Mouse (Mus musculus) ES-Bruce4 (cell line): Measurements from ENCODE around the gene Mitf. TPM values are rescaled to one million over a fixed set of nuclear protein-coding genes. Genes with fewer than 3 reads are reported as not detected.

Source experiments
- H3K27ac ChIP-seq: 2 replicates; pipeline ENCODE4 v1.5.1; 2012; ENCODE audit warnings: low read length, inconsistent platforms; ENCODE audit not compliant: insufficient read depth
- H3K27me3 ChIP-seq: 2 replicates; pipeline ENCODE4 v1.6.1; 2012; ENCODE audit warnings: mild to moderate bottlenecking, low read length, inconsistent platforms; ENCODE audit not compliant: control insufficient read depth, poor library complexity, insufficient read depth, severe bottlenecking
- H3K36me3 ChIP-seq: 2 replicates; pipeline ENCODE4 v1.6.1; 2012; ENCODE audit warnings: inconsistent platforms, mild to moderate bottlenecking, low read length, moderate library complexity; ENCODE audit not compliant: control insufficient read depth, poor library complexity, insufficient read depth, severe bottlenecking
- H3K4me1 ChIP-seq: one replicate; pipeline ENCODE4 v1.8.1; 2011; ENCODE audit warnings: low read length; ENCODE audit not compliant: control insufficient read depth, insufficient read depth
- H3K4me3 ChIP-seq: 2 replicates; pipeline ENCODE4 v1.5.1; 2011; ENCODE audit warnings: low read depth, mild to moderate bottlenecking, low read length
- H3K9ac ChIP-seq: 2 replicates; pipeline ENCODE4 v1.6.1; 2012; ENCODE audit warnings: low read depth, mild to moderate bottlenecking, inconsistent platforms; ENCODE audit not compliant: poor library complexity, severe bottlenecking
- H3K9me3 ChIP-seq: replicated peaks from 2 replicates; pipeline ENCODE4 v1.6.1; 2012; ENCODE audit warnings: mild to moderate bottlenecking, low read length, inconsistent platforms; ENCODE audit not compliant: control insufficient read depth, poor library complexity, insufficient read depth, severe bottlenecking
- CTCF ChIP-seq: IDR thresholded peaks from one replicate; pipeline ENCODE4 v1.8.1; 2011; ENCODE audit warnings: low read depth, low read length
- EP300 ChIP-seq: IDR thresholded peaks from 2 replicates; pipeline ENCODE4 v1.6.1; 2011; ENCODE audit warnings: low read depth, low read length; ENCODE audit not compliant: insufficient read depth
- POLR2A ChIP-seq: IDR thresholded peaks from one replicate; pipeline ENCODE4 v1.8.1; 2011; ENCODE audit warnings: low read length; ENCODE audit not compliant: insufficient read depth
- polyA plus RNA-seq: library from polyadenylated mRNA; stranded (reverse); fragments of >200 nt; gene quantifications from 2 replicates; pipeline ENCODE4 v1.2.4, GENCODE M21; 2011; ENCODE audit warnings: low read depth; ENCODE audit not compliant: missing spikeins, insufficient read depth, insufficient read length

The Mitf gene
- polyA plus RNA-seq, 1 experiment, result 2.3 TPM

- no peaks in the 10 kb centered on the region for H3K36me3 ChIP-seq
- H3K9me3 ChIP-seq, result no peaks in the 10 kb centered on the region
- H3K4me1 ChIP-seq, result peaks cover 4% of the 10 kb centered on the region
- peak overlapping the region; percentile 49 for H3K27ac ChIP-seq
- H3K9ac ChIP-seq, result no peak overlapping the region
- no peaks in the 10 kb centered on the region for H3K27me3 ChIP-seq
- TF ChIP-seq CTCF (no peak), EP300 (no peak)
- no peak overlapping the region for H3K4me3 ChIP-seq
Observed at GRCm38 (mm10) chr6:97956121-97956520, 149.3 kb downstream of the Mitf start.

GRCm38 (mm10) chr6:97956636-97957035 is 149.8 kb downstream of the Mitf start:
- Histone ChIP-seq H3K27me3 (no peaks in the 10 kb centered on the region), H3K4me3 (no peak overlapping the region), H3K4me1 (peaks cover 4% of the 10 kb centered on the region), H3K9ac (no peak overlapping the region), H3K27ac (peak overlapping the region; percentile 49), H3K9me3 (no peaks in the 10 kb centered on the region), H3K36me3 (no peaks in the 10 kb centered on the region)
- TF ChIP-seq POLR2A (no peak), EP300 (peak; percentile 78; the same call in 1 of the 2 replicates)

- peak overlapping the region; percentile 6; the same call in 1 of the 2 replicates for H3K27ac ChIP-seq
- H3K9me3 ChIP-seq, result no peaks in the 10 kb centered on the region
- H3K4me1 ChIP-seq, result peaks cover 2% of the 10 kb centered on the region
- no peaks in the 10 kb centered on the region for H3K36me3 ChIP-seq
- no peak overlapping the region for H3K9ac ChIP-seq
- TF ChIP-seq EP300 (no peak), CTCF (no peak), POLR2A (no peak)
- no peak overlapping the region for H3K4me3 ChIP-seq
- H3K27me3 ChIP-seq, result no peaks in the 10 kb centered on the region
Observed at GRCm38 (mm10) chr6:97958276-97958675, 151.4 kb downstream of the Mitf start.

- Histone ChIP-seq H3K4me3 (no peak overlapping the region), H3K4me1 (peaks cover 2% of the 10 kb centered on the region), H3K9ac (no peak overlapping the region), H3K36me3 (no peaks in the 10 kb centered on the region), H3K27me3 (no peaks in the 10 kb centered on the region), H3K27ac (peak overlapping the region; percentile 77), H3K9me3 (no peaks in the 10 kb centered on the region)
- TF ChIP-seq EP300 (peak; percentile 73), POLR2A (no peak)
Observed at GRCm38 (mm10) chr6:97961776-97962175, 154.9 kb downstream of the Mitf start.

GRCm38 (mm10) chr6:97962311-97962710 is 155.5 kb downstream of the Mitf start:
- TF ChIP-seq CTCF (no peak), EP300 (no peak), POLR2A (no peak)
- no peak overlapping the region for H3K4me3 ChIP-seq
- H3K9ac ChIP-seq, result no peak overlapping the region
- no peaks in the 10 kb centered on the region for H3K36me3 ChIP-seq
- H3K27me3 ChIP-seq, result no peaks in the 10 kb centered on the region
- H3K27ac ChIP-seq, result peak overlapping the region; percentile 77
- H3K4me1 ChIP-seq, result peaks cover 2% of the 10 kb centered on the region
- H3K9me3 ChIP-seq, result no peaks in the 10 kb centered on the region

- no peaks in the 10 kb centered on the region for H3K36me3 ChIP-seq
- no peaks in the 10 kb centered on the region for H3K27me3 ChIP-seq
- no peak overlapping the region for H3K9ac ChIP-seq
- H3K27ac ChIP-seq, result no peak overlapping the region
- TF ChIP-seq POLR2A (no peak), CTCF (no peak), EP300 (no peak)
- H3K9me3 ChIP-seq, result no peaks in the 10 kb centered on the region
- no peaks in the 10 kb centered on the region for H3K4me1 ChIP-seq
- no peak overlapping the region for H3K4me3 ChIP-seq
Observed at GRCm38 (mm10) chr6:97964750-97965149, 157.9 kb downstream of the Mitf start.

GRCm38 (mm10) chr6:97981668-97982067 is 174.8 kb downstream of the Mitf start:
- Histone ChIP-seq H3K9ac (no peak overlapping the region), H3K27ac (no peak overlapping the region), H3K4me3 (no peak overlapping the region), H3K4me1 (no peaks in the 10 kb centered on the region), H3K9me3 (no peaks in the 10 kb centered on the region), H3K36me3 (no peaks in the 10 kb centered on the region), H3K27me3 (no peaks in the 10 kb centered on the region)
- TF ChIP-seq EP300, result no peak
- no peak for TF ChIP-seq POLR2A
- no peak for TF ChIP-seq CTCF
